Mouse (Mus musculus) splenic B cell, adult 2 months (primary cell): ENCODE results near the gene Trpm5.

Experiments
- DNase-seq: peaks from one replicate; pipeline ENCODE4 v3.0.0-alpha.2; 2011; ENCODE audit warnings: low read depth, low spot score
- H3K27me3 ChIP-seq: 2 replicates; pipeline ENCODE4 v1.6.1; 2012; ENCODE audit warnings: mild to moderate bottlenecking, low read length, moderate library complexity, mixed read lengths; ENCODE audit not compliant: control insufficient read depth, poor library complexity, insufficient read depth, severe bottlenecking
- H3K36me3 ChIP-seq: 2 replicates; pipeline ENCODE4 v1.6.1; 2012; ENCODE audit warnings: mild to moderate bottlenecking, low read length, moderate library complexity, mixed read lengths; ENCODE audit not compliant: control insufficient read depth, poor library complexity, insufficient read depth, severe bottlenecking

Trpm5 gene

GRCm38 (mm10) chr7:143094592-143095553 is at the start of gene Trpm5:
TSS of gene Trpm5 (minus strand) at chr7:143094642.
- no peaks in the 10 kb centered on the region for H3K36me3 ChIP-seq
- peak; percentile 62 for DNase-seq
- no peaks in the 10 kb centered on the region for H3K27me3 ChIP-seq

- Histone ChIP-seq H3K27me3 (no peaks in the 10 kb centered on the region), H3K36me3 (no peaks in the 10 kb centered on the region)
- no peak for DNase-seq
These were observed 48.2 kb upstream of the Trpm5 start for GRCm38 (mm10) chr7:143142680-143143079.

DNA sequence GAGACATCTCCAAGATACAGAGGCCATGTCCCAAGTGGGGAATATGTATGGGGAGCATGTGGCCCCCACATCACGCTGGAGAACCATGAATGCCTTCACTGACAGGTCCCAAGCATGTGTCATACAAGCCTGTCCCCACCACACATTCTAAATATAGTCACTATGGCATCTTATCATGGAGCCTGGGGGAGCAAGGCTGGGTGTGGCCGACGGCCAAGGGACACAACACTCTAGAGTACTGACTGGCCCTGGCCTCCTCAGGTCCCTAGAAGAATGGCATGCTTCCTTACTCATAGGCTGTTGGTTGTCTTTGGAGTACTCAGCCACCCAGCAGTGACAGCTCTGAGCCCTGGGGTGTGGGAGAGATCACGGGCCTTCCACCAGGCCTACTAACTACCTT is 45.5 kb upstream of the Trpm5 start:
- Histone ChIP-seq H3K36me3 (no peaks in the 10 kb centered on the region), H3K27me3 (no peaks in the 10 kb centered on the region)
- no peak for DNase-seq

GRCm38 (mm10) chr7:143138789-143139188 is 44.3 kb upstream of the Trpm5 start:
- peak; percentile 43 for DNase-seq
- H3K36me3 ChIP-seq: no peaks in the 10 kb centered on the region
- no peaks in the 10 kb centered on the region for H3K27me3 ChIP-seq

- H3K27me3 ChIP-seq: no peaks in the 10 kb centered on the region
- H3K36me3 ChIP-seq: no peaks in the 10 kb centered on the region
- DNase-seq: no peak
These were observed 42.1 kb upstream of the Trpm5 start for GRCm38 (mm10) chr7:143136561-143136960.

DNA sequence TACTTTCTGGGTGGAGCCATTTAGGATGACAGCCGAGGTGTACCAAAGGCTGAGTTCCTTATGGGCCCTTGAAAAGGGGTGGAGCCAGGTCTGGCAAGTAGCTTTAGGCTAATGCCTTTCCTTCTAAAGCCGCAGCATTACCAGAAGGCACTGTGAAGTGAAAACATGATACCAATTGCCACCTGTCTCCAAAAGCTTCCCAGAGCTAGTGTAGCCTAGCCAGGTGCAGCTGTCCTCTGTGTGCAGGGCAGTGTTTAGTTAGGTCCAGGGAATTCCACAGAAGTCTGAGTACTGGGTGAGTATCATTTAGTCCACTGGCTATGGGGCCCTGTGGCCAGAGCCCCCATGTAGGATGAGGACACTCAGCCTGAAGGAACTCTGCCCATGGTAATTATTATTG is 41.7 kb upstream of the Trpm5 start:
- DNase-seq: no peak
- H3K36me3 ChIP-seq: no peaks in the 10 kb centered on the region
- no peaks in the 10 kb centered on the region for H3K27me3 ChIP-seq

- no peaks in the 10 kb centered on the region for H3K27me3 ChIP-seq
- no peak for DNase-seq
- H3K36me3 ChIP-seq: no peaks in the 10 kb centered on the region
These were observed 38.4 kb upstream of the Trpm5 start for GRCm38 (mm10) chr7:143132815-143133214.

DNA sequence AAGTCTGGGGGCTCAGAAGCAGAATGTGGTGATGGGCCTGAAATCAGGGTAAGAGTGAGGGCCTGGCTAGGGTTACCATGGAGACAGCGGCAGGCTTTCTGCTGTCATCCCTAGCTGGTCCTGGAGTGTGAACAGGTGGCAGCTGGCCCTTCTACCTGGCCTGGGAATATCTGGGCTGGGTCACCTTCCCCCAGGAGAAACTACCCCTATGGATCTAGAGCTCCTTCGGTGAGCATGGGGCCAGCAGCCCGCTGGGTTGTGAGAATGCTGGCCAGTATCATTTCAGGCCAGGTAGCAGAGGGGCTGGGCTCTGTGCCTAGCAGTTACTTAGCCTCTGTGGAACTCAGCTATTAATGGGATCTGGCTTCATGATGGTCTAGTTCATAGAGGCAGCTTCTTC is 30.5 kb upstream of the Trpm5 start:
- Histone ChIP-seq H3K27me3 (no peaks in the 10 kb centered on the region), H3K36me3 (no peaks in the 10 kb centered on the region)
- DNase-seq: no peak

DNA sequence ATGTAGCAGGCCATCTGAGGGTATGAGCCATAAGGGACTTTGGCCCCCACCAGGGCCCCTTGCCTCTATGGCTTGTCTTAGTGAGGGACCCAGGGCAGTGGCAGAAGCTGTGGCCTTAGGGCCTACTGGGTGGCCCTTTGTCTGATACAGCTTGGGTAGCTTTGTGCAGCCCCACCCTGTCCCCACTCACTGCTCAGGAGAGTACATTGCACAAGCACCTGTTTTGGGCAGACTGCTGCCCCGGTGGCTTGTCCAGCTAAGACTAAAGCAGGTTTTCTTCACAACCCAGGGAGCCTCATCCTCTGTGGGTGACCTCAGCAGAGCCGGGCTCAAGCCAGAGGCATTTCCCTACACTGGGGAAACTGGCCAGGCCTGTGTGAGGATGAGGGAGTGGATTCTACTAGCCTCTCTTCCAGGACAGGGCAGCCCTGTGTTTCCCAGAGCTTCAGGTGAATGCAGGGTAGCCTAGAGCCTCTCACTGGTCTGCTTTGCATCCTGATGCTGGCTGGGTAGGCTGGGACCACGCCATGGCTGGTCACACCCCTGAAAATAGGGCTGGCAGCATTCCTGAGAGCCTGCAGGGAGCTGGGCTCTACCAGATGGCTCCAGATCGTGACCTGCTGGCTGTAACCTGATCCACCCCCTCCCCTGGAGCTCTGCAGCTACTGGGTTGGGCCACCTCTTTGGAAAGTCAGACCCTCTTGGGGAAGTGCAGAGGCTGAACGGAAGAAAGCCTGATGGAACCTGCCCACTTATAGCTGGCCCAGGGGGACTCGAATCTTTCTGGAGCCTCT is 29.6 kb upstream of the Trpm5 start:
- H3K27me3 ChIP-seq: no peaks in the 10 kb centered on the region
- no peaks in the 10 kb centered on the region for H3K36me3 ChIP-seq
- no peak for DNase-seq

DNA sequence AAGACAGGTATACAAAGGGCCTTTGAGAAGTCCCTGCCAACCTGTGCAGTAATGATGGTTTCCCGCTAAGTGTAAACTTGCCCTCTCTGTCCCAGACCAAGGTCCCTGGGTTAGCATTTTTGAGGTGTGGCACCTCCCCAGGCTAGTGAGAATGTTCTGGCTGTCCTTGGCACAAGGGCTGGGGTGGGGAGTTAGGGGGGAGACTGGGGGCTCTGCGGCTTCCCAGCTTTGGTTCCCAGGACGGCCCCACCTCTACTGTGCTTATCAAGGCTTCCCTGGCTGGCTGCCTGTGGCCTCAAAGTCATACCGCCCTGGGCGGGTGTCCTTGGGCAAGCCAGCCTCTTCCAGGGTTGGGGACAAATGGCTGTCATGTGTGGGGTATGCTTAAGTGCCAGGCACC is 27.7 kb upstream of the Trpm5 start:
- no peaks in the 10 kb centered on the region for H3K36me3 ChIP-seq
- DNase-seq: no peak
- no peaks in the 10 kb centered on the region for H3K27me3 ChIP-seq

DNA sequence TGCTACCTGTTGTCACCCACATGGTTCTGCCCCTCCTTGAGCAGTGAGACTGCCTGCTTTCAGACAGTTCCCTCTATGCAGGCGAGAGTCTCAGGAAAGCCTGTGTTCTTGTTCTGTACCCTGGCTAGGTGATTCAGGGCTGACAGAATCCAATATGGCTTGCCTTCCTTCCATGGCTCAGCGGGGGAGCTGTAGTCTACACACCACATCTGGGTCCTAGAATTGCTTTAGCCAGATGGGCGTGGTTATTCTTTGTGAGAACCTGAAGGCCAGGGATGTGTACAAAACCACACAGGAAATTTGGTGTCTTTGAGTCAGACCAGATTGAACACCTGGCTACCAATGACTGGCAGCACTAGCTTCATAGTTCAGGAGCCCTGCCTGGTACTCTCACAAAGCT is 25.4 kb upstream of the Trpm5 start:
- no peak for DNase-seq
- H3K36me3 ChIP-seq: no peaks in the 10 kb centered on the region
- no peaks in the 10 kb centered on the region for H3K27me3 ChIP-seq

DNA sequence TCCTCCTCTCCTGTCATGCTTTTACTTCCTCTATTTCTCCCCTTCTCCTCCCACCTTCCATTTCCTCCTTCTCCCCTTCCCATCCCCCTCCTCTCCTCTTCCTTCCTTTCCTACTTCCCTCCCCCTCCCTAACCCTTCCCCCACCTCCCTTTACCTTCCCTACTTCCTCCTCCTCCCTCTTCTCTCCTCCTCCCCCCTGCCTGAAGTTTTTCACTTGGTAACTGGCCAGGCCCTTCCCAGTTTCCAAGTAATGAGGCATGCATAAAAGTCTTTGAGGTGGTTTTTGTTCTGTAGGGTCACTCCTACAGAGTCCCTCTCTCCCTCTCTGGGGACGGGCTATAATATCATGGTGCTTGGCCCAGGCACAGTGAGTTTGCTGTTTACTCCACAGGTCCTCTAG is 25.0 kb upstream of the Trpm5 start:
- no peak for DNase-seq
- H3K36me3 ChIP-seq: no peaks in the 10 kb centered on the region
- no peaks in the 10 kb centered on the region for H3K27me3 ChIP-seq

DNA sequence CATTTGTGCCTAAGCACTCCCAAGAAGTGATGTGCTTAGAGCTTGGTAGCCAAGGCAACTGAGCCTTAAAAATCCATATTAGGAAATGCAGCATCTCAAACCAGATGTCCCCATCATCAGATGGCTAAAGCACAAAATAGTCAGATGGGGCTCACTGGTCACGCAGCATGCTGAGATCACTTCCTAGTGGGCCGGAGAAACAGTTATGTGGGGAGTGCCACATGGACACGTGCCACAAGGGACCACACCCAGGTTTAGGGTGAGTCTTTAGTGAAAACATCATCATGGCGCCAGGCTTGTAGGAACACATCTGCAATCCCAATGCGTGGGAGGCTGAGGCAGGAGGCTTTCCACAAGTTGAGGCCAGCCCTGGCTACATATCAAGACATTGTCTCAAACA is 22.1 kb upstream of the Trpm5 start:
- Histone ChIP-seq H3K36me3 (no peaks in the 10 kb centered on the region), H3K27me3 (no peaks in the 10 kb centered on the region)
- no peak for DNase-seq

- no peaks in the 10 kb centered on the region for H3K36me3 ChIP-seq
- no peak for DNase-seq
- H3K27me3 ChIP-seq: no peaks in the 10 kb centered on the region
These were observed 20.3 kb upstream of the Trpm5 start for GRCm38 (mm10) chr7:143114773-143115172.

DNA sequence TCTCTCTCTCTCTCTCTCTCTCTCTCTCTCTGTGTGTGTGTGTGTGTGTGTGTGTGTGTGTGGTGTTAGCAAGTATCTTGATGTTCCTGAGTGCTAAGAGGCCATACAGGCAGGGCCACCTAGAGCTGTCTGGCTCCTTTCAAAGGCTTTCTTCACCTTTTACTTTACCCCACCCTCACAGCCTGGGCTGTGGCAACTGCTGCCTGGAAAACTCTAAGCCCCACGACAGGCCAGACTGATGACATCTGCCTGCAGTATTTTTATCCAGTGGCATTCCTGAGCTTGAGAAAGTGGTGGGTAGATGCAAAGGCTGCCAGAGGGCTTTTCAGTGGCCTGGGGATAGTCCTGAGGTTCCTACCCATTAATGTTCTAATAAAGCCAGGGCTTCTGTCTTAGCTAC is 18.0 kb upstream of the Trpm5 start:
- H3K27me3 ChIP-seq: peaks cover 1% of the 10 kb centered on the region; the same call in 1 of the 2 replicates
- no peaks in the 10 kb centered on the region for H3K36me3 ChIP-seq
- DNase-seq: no peak
